Mouse (Mus musculus) ES-E14 (cell line): ENCODE measurements at regions not wholly inside any gene's neighbourhood (a gene's known extent, or its start where the extent isn't known, plus 50 kb on each side); places are given as distances from the start of the nearest gene placed in this dataset.

Experiments
- CHD2 ChIP-seq: IDR thresholded peaks from 2 replicates; pipeline ENCODE4 v1.6.1; 2014; ENCODE audit warnings: mild to moderate bottlenecking, low read depth, low read length, inconsistent platforms
- HCFC1 ChIP-seq: IDR thresholded peaks from 2 replicates; pipeline ENCODE4 v1.6.1; 2012; ENCODE audit warnings: low read length, inconsistent platforms, borderline replicate concordance; ENCODE audit not compliant: insufficient read depth
- MAFK ChIP-seq: IDR thresholded peaks from 2 replicates; pipeline ENCODE4 v1.6.1; 2014; ENCODE audit warnings: mild to moderate bottlenecking, low read depth, low read length, inconsistent platforms; ENCODE audit not compliant: insufficient read depth
- ZC3H11A ChIP-seq: IDR thresholded peaks from 2 replicates; pipeline ENCODE4 v1.6.1; 2012; ENCODE audit warnings: low read depth, mild to moderate bottlenecking, inconsistent platforms, low read length, borderline replicate concordance
- ZNF384 ChIP-seq: IDR thresholded peaks from 2 replicates; pipeline ENCODE4 v1.6.1; 2012; ENCODE audit warnings: low read depth, low read length, inconsistent platforms

DNA sequence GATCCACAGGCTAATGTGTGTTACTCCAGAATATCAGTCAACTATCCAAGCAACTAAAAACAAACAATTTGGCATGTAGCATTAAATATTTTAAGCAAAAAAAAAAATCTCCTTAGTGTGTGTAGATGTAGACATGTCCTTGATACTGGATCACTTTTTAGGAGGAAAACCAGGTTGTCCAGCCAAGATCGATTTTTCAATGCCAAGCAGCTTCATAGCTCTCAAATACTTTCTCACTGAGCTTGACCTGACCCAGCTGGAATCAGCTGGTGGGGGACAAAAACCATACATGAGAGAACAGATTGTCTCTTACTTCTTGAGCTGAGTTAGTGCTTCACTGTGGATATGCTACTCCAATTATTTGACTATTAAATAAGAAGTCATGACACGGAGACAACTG, 147.6 kb upstream of the Gm11146 start:
- TF ChIP-seq ZC3H11A (no peak), HCFC1 (no peak), MAFK (no peak), ZNF384 (no peak), CHD2 (no peak)
